Mouse (Mus musculus): ENCODE data around the gene Krt24.
A peak's percentile ranks its signal among the peaks of the same experiment; 100 is the strongest.

The Krt24 gene

DNA sequence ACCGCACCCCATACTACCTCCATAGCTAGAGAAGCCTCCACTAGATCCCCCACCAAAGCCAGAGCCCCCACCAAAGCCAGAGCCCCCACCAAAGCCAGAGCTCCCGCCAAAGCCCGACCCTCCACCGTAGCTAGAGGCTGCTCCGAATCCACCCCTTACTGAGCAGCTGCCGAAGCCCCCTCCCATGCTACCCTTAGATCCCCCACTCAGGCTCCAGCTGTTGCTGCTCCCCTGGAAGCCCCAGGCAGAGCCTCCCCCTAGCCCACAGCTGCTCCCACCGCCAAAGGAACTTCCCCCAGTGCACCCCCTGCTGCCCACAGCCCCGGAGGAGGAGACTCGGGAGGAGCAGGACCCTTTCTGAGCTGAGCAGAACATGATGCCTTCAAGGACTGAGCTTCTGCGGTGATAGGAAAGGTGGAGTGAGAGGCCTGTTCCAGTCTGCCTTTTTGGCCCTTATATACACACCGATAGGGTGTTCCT is at the start of gene Krt24:
Gene Krt24, minus strand, starts transcription at position 430 of the 480 bp plus-strand sequence.
- DNase-seq (ENCODE audit: inconsistent ontology term) = no peak

- no peak for DNase-seq (ENCODE audit: inconsistent ontology term)
These were observed 48.4 kb upstream of the Krt24 start for GRCm38 (mm10) chr11:99333426-99333825.

GRCm38 (mm10) chr11:99329655-99330054 is 44.6 kb upstream of the Krt24 start:
- DNase-seq (ENCODE audit: inconsistent ontology term) = no peak

DNA sequence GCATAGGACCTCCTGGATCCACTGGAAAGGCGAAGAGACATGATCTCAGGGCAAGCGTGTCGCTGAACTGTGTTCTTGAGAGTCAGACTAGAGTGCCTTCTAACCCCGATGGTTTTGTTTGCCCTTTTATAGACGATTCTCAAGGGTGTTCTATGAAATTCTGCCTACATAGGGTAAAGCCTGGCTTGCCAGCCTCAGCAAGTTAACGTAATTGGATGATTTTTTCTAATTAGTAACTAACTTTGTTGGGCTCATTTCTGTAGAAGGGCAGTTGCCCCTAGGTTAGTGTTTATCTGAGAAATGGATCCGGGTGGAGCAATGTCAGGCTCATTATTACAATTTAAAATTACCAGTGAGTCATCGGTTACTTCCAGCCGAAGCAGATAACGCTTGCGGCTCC is 37.8 kb upstream of the Krt24 start, which contains the start of gene Krt25:
Gene Krt25, minus strand, starts transcription at position 101 of the 400 bp plus-strand sequence.
- DNase-seq (ENCODE audit: inconsistent ontology term) = no peak

DNA sequence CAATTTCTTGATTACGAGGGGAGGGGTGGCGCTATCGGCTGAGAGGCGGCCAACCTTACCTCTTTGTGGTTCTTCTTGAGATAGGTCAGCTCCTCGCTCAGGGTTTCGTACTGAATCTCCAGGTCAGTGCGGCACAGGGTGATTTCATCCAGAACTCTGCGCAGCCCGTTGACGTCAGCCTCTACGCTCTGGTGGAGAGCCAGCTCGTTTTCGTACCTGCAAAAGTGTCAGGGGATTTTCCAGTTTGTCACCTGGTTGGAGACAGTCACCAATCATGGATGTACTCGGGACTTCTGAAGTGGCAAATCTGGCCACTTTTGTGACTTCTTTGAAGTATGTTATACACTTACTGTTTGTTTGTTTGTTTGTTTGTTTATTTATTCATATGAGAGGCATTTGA is 36.0 kb upstream of the Krt24 start:
- DNase-seq (ENCODE audit: inconsistent ontology term) = no peak

DNA sequence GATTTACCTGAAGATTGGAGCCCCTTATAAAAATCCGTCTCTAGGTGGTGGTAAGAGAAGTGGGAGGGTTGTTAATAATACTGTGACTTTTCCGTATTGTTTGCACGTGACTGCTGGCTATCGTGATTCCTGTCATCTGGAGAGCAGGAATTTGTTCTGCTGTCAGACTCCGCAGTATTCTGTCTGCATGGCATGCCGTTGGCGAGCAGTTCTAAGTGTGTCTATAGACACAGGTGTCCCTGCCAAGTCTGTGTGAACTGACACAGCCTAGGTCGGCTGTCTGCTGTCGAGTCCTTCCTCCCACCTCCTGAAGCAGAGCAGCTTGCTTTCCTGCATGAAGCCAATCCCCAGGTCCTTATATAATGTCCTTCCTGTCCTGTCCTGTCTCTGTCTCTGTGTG is 34.1 kb upstream of the Krt24 start:
- DNase-seq (ENCODE audit: inconsistent ontology term) = no peak

DNA sequence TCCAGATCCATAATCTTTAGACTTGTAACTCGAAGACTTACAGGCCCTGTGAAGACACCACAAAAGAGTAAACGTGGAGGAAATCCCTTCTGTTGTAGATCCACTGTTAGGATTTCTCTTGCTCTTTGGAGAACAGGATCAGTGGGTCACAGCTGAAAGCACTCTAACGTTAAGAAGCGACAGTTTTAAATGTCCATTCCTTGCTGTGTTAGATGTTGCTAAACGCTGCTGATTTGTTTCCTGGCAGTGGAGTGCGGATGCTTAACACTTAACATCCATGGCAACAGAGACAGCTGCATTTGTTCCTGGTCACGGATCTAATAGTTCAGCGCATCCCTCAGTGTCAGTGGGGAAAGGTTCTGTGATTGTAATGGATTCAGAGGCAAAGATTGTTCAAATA is 31.5 kb upstream of the Krt24 start:
- DNase-seq (ENCODE audit: inconsistent ontology term) = no peak

DNA sequence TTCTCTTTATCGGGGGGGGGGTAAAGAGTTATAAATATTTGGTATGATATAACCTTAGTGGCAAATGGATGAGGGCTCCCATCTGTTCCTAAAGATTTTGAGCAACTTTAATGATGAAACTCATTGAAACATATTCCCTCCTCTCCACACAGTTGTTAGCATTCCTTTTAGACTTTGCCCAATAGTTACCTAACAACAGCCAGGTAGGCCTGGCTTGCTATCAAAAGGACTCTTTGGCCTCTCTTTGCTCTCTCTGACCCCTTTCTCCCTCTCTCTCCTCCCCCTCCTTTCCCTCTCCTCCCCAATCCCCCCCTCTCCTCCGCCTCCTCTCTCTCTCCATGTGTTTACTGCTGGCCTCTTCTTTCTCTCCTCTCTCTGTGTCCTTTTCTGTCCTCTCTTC is 29.5 kb upstream of the Krt24 start:
- DNase-seq (ENCODE audit: inconsistent ontology term) = no peak

- DNase-seq (ENCODE audit: inconsistent ontology term) = no peak
These were observed 25.8 kb upstream of the Krt24 start for GRCm38 (mm10) chr11:99310882-99311281.

GRCm38 (mm10) chr11:99307579-99307978 is 22.5 kb upstream of the Krt24 start:
- peak; percentile 32 for DNase-seq (ENCODE audit: inconsistent ontology term)

DNA sequence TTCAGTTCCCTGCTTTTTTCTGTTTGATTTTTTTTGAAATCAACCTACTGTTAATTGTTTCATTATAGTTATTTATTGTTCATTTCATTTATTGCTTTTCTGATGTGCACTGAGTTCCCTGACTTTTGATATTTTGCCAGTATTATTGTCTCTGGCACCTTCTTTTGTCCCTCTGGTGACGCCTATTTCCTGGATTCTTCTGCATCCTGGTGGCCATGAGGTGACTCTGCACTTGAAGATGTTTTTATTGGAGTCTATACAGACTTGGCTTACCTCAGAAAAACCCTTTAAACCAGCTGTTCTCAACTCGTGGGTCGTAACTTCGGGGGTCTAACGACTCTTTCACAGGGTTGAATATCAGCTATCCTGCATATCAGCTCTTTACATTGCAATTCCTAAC is 10.0 kb upstream of the Krt24 start:
- DNase-seq (ENCODE audit: inconsistent ontology term) = no peak

- DNase-seq (ENCODE audit: inconsistent ontology term) = peak; percentile 14
These were observed 7.8 kb upstream of the Krt24 start for GRCm38 (mm10) chr11:99292846-99293245.

DNA sequence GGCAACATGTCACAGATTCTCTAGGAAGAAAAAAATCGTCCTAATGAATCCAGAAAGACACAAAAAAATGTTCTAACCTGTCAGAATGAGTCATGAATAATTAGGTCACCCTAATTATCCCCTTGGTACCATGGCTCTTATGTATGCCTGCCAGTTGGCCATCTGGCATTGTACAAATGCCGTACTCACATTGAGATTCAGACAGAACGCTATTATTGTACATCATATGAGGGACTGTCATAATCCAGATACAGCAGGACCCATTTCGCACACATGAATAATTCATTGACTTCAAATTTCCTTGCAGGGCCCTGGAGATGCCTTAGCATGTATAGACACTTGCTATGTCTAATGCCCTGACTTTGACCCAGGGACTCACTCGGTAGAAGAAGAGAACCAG is 1.1 kb downstream of the Krt24 start:
- peak; percentile 79 for DNase-seq (ENCODE audit: inconsistent ontology term)

GRCm38 (mm10) chr11:99283334-99283733 is 1.7 kb downstream of the Krt24 start:
- DNase-seq (ENCODE audit: inconsistent ontology term) = peak; percentile 21

- peak; percentile 25 for DNase-seq (ENCODE audit: inconsistent ontology term)
These were observed 3.9 kb downstream of the Krt24 start for GRCm38 (mm10) chr11:99281116-99281515.

DNA sequence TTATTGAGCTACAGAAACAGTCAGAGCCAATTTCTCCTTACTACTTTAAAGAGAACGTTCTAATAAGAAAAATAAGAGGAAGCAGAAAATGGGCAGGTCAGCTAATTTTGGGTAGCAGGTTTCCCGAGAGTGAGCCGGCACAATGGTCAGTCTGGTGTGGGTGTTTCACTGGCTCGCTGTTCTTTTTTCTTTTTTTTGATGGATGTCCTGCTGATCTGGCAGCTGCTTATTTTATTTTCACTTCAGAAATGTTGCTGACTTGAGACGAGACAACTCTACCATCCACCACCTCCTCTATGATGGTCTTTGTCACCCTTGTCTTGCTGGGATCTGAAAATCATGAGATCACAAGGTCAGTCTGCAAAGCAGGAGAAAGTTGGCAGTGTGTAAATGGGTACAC is 5.1 kb downstream of the Krt24 start:
- DNase-seq (ENCODE audit: inconsistent ontology term) = no peak

DNA sequence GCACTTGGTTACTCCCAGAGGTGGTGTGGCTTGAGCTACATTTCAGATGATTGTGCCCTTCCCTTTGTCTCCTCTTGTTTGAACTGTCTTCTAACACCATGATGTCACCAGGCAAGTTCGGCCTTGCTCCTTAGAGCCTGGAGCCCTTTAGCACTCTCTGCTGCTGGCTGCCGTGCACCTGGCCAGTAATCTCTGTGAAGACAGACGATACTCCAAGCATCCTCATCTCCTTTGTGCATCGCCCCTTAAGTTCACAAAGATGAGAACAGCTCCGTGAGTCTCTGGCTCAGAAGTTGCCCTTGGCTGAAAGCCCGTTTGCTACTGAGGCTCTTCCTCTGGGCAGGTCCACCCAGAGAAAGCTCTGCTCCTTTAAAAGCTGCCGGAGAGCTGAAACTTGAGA is 8.3 kb downstream of the Krt24 start:
- no peak for DNase-seq (ENCODE audit: inconsistent ontology term)

- DNase-seq (ENCODE audit: inconsistent ontology term) = no peak
These were observed 9.4 kb downstream of the Krt24 start for GRCm38 (mm10) chr11:99275624-99276023.

DNA sequence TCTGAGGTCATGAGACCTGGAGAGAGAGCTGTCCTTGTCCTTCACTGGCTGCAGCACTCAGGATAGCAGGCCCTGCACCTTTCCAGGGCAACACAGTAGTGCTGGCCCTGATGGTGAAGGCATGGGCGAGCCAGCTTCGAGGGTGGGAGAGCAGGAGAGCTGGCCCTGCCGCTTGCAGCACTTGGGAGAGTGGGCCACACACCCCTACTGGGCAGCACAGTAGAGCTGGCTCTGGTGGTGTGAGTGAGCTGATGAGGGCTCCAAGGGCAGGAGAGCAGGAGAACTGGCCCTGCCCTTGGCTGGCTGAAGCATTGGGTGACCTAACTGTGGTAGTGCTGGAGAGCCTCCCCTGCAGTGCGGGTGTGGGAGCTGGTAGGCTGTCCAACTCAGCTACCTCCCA is 12.3 kb downstream of the Krt24 start:
- DNase-seq (ENCODE audit: inconsistent ontology term) = no peak

DNA sequence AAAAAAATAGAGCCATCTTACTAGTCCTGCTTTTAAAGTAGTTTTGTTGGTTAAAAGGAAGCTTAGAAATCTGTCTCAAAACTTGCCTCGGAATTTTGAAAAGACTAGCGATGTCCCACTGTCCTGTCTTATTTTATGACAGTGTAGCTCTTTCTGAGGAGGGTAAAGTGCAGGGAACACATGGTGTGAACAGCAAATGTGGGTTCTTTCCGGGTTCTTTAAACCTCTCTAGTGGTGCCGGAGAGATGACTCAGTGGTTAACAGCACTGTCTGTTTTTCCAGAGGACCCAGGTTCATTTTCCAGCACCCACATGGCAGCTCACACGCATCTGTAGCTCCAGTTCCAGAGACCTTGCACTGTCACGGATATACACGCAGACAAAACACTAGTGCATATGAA is 15.9 kb downstream of the Krt24 start:
- DNase-seq (ENCODE audit: inconsistent ontology term) = no peak

DNA sequence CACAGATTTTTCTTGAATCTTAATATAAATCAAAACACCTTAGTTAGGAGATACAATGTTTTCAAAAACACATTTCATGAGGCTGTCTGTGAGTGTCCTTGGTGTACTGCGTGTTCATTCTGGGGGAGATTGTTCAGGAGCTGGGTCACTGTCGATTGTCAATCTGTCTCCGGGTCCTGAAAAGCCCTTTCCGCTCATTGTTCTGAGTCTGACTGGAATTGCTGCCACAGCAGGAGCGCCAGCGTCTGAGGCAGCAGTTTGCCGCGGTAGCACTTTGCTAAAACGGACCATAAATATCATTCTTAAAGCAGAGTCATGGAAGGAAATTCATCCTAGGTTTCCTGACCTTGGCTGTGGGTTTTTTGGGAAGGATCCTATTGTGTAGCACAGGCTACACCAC is 19.3 kb downstream of the Krt24 start:
- no peak for DNase-seq (ENCODE audit: inconsistent ontology term)

DNA sequence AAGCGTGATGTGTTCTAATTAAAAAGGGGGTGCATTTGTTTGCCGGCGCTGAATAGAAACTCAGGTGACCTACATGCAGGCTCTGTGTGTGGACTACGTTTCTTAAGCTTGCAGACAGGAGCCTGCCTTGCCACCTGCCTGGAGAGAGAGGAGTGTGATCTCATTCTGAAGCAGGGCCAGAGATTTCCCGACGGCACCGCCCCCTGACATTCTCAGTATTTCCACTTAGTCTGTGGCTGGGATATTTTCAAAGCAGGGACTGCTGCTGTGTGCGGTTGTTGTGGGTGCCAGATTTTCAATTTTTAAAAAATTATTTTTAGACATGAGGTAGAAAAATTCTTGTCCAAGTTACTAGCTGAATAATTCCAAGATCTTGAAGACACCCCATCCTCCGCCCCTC is 19.8 kb downstream of the Krt24 start:
- peak; percentile 50 for DNase-seq (ENCODE audit: inconsistent ontology term)

DNA sequence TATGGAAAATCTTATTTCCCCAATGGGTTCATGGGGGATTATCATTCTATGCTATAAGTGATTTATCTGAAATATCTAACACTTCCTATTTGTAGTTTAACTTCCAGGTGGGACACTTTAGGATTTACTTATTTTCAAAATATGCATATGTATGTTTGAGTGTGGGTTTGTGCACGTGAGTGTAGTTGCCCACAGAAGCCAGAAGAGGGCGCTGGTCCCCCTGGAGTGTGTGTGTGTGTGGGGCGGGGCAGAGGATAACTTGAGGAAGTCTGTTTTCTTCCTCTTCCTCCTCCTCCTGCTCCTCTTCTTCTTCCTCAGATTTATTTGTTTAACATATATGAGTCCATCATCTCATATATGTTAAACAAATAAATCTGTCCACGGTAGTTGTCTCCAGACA is 28.8 kb downstream of the Krt24 start:
- DNase-seq (ENCODE audit: inconsistent ontology term) = no peak

DNA sequence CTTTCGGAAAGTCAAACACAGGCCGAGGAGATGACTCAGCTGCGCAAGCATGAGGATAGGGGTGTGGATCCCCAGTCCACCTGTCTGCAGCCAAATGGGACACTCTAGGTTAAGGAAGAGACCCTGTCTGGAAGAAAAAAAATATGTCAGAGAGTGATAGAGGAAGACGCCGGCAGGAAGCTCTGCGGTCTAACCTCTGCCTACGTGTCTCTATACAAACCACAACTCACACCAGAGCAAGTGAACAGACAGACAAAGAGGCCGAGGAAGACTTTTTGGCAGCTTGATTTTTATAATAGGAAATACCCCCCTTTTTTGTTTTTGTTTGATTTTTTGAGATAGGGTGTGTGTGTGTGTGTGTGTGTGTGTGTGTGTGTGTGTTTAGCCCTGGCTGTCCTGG is 29.7 kb downstream of the Krt24 start:
- no peak for DNase-seq (ENCODE audit: inconsistent ontology term)

DNA sequence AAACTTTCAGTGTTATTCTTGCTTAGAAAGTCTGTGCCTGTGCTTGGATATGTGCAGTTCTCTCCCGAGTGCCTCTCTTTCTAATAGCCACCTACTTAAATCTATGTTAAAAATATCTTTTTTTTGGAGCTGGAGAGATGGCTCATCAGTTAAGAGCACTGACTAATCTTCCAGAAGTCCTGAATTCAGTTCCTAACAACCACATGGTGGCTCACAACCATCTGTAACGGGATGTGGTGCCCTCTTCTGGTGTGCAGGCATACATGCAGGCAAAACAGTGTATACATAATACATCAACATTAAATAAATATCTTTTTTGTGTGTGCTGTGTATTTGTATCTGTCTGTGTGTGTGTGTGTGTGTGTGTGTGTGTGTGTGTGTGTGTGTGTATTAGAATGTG is 31.2 kb downstream of the Krt24 start:
- no peak for DNase-seq (ENCODE audit: inconsistent ontology term)

Measured in Muller cell, postnatal 12 days (primary cell).